Comparison of ENCODE assay signal across 18 mouse cellular contexts in genomic region chr3:28599476-28599875, GRCm38 (mm10).
DNase-seq lines count a peak whose midpoint lies in the region; ATAC-seq and TF ChIP-seq lines count a peak whose summit lies in the region.
"Had no signal": no experiment of that assay in that cellular context is flagged by ENCODE, and none has a peak within 500 bp of the region (broad histone marks: within the 10 kb centered on the region; RNA-seq: fewer than 3 reads in every experiment).

No protein-coding gene starts in this region.

- H3K4me3 ChIP-seq in forebrain, postnatal 0 days (ENCODE audit: low read depth, low read length): no peak overlapping the region
- no peak overlapping the region for H3K4me3 ChIP-seq in forebrain, embryonic 12.5 days (replicated peaks)
- H3K4me3 ChIP-seq in hindbrain, postnatal 0 days (ENCODE audit: low read length): no peak overlapping the region
- H3K4me3 ChIP-seq in hindbrain, embryonic 11.5 days (ENCODE audit: low read depth, low read length): no peak overlapping the region
- H3K4me3 ChIP-seq: forebrain, embryonic 13.5 days; heart, embryonic 15.5 days; hindbrain, embryonic 15.5 days had no signal

- 63% methylated on average over 2 of the region's 2 CpGs for WGBS in forebrain, postnatal 0 days
- 91% methylated on average over 2 of the region's 2 CpGs for WGBS in forebrain, embryonic 12.5 days
- WGBS in hindbrain, postnatal 0 days: 61% methylated on average over 2 of the region's 2 CpGs
- 96% methylated on average over 2 of the region's 2 CpGs for WGBS in hindbrain, embryonic 11.5 days

- no peaks in the 10 kb centered on the region for H3K27me3 ChIP-seq in forebrain, postnatal 0 days (ENCODE audit: insufficient read depth, low read length)
- H3K27me3 ChIP-seq in forebrain, embryonic 12.5 days: no peaks in the 10 kb centered on the region
- no peaks in the 10 kb centered on the region for H3K27me3 ChIP-seq in hindbrain, postnatal 0 days (ENCODE audit: insufficient read depth, low read length)
- H3K27me3 ChIP-seq in hindbrain, embryonic 11.5 days (ENCODE audit: control insufficient read depth, insufficient read depth, low read length): no peaks in the 10 kb centered on the region
- H3K27me3 ChIP-seq: forebrain, embryonic 13.5 days; heart, embryonic 15.5 days; hindbrain, embryonic 15.5 days had no signal

- peaks cover 46% of the 10 kb centered on the region for H3K36me3 ChIP-seq in forebrain, postnatal 0 days (ENCODE audit: insufficient read depth)
- peaks cover 34% of the 10 kb centered on the region for H3K36me3 ChIP-seq in forebrain, embryonic 12.5 days (replicated peaks)
- H3K36me3 ChIP-seq in hindbrain, postnatal 0 days (ENCODE audit: insufficient read depth, low read length): peaks cover 43% of the 10 kb centered on the region
- H3K36me3 ChIP-seq in hindbrain, embryonic 11.5 days (ENCODE audit: control insufficient read depth, insufficient read depth, low read length): no peaks in the 10 kb centered on the region

- no peaks in the 10 kb centered on the region for H3K9me3 ChIP-seq in forebrain, postnatal 0 days (ENCODE audit: low read length)
- H3K9me3 ChIP-seq in forebrain, embryonic 12.5 days: no peaks in the 10 kb centered on the region
- no peaks in the 10 kb centered on the region for H3K9me3 ChIP-seq in hindbrain, postnatal 0 days (ENCODE audit: low read length)
- H3K9me3 ChIP-seq in hindbrain, embryonic 11.5 days (ENCODE audit: control insufficient read depth, low read length): no peaks in the 10 kb centered on the region
- H3K9me3 ChIP-seq: forebrain, embryonic 13.5 days; heart, embryonic 15.5 days; hindbrain, embryonic 15.5 days had no signal

- H3K27ac ChIP-seq in forebrain, postnatal 0 days (ENCODE audit: low read depth, low read length): no peak overlapping the region
- H3K27ac ChIP-seq in forebrain, embryonic 12.5 days: no peak overlapping the region
- no peak overlapping the region for H3K27ac ChIP-seq in hindbrain, postnatal 0 days
- H3K27ac ChIP-seq in hindbrain, embryonic 11.5 days (ENCODE audit: low read depth, low read length): no peak overlapping the region
- H3K27ac ChIP-seq: forebrain, embryonic 13.5 days; heart, embryonic 15.5 days; hindbrain, embryonic 15.5 days had no signal

- no peak overlapping the region for H3K9ac ChIP-seq in forebrain, postnatal 0 days
- no peak overlapping the region for H3K9ac ChIP-seq in forebrain, embryonic 12.5 days
- no peak overlapping the region for H3K9ac ChIP-seq in hindbrain, postnatal 0 days (replicated peaks; ENCODE audit: low read length)
- H3K9ac ChIP-seq in hindbrain, embryonic 11.5 days (ENCODE audit: low read depth, low read length): no peak overlapping the region
- H3K9ac ChIP-seq: forebrain, embryonic 13.5 days; heart, embryonic 15.5 days; hindbrain, embryonic 15.5 days had no signal

- H3K4me2 ChIP-seq in forebrain, postnatal 0 days (ENCODE audit: low read depth): no peak overlapping the region
- H3K4me2 ChIP-seq in forebrain, embryonic 12.5 days: no peak overlapping the region
- H3K4me2 ChIP-seq in hindbrain, postnatal 0 days (ENCODE audit: low read depth, low read length): no peak overlapping the region
- H3K4me2 ChIP-seq in hindbrain, embryonic 11.5 days (replicated peaks; ENCODE audit: low read depth, low read length): no peak overlapping the region
- H3K4me2 ChIP-seq: forebrain, embryonic 13.5 days; heart, embryonic 11.5 days; heart, embryonic 15.5 days; hindbrain, embryonic 15.5 days had no signal

- no peaks in the 10 kb centered on the region for H3K4me1 ChIP-seq in forebrain, postnatal 0 days (ENCODE audit: insufficient read depth)
- no peaks in the 10 kb centered on the region for H3K4me1 ChIP-seq in forebrain, embryonic 12.5 days
- H3K4me1 ChIP-seq in hindbrain, postnatal 0 days (ENCODE audit: insufficient read depth, low read length): no peaks in the 10 kb centered on the region
- no peaks in the 10 kb centered on the region for H3K4me1 ChIP-seq in hindbrain, embryonic 11.5 days (replicated peaks; ENCODE audit: control insufficient read depth, insufficient read depth, low read length)
- H3K4me1 ChIP-seq: heart, embryonic 15.5 days; hindbrain, embryonic 15.5 days had no signal

- ATAC-seq in forebrain, postnatal 0 days: peak; percentile 47; the same call in 1 of the 2 replicates
- ATAC-seq in forebrain, embryonic 12.5 days (ENCODE audit: low FRiP score): no peak
- ATAC-seq in hindbrain, postnatal 0 days: no peak; the same call in 1 of the 2 replicates
- no peak for ATAC-seq in hindbrain, embryonic 11.5 days (ENCODE audit: low FRiP score)
- ATAC-seq: forebrain, embryonic 13.5 days had no signal

- no peak for TF ChIP-seq CTCF in forebrain, postnatal 0 days (IDR thresholded peaks at IDR 0.05; ENCODE audit: low read depth)
- no peak for TF ChIP-seq CTCF in hindbrain, postnatal 0 days (IDR thresholded peaks at IDR 0.05; ENCODE audit: low read depth)

- no peak for DNase-seq in forebrain, postnatal 0 days
- DNase-seq in hindbrain, postnatal 0 days (ENCODE audit: low spot score): peak; percentile 30
- DNase-seq in hindbrain, embryonic 11.5 days (ENCODE audit: low spot score): no peak
- DNase-seq in Muller cell, postnatal 12 days (ENCODE audit: inconsistent ontology term): peak; percentile 81
- peak; percentile 55 for DNase-seq in brain, adult 2 months (ENCODE audit: low read depth, low spot score)
- no peak for DNase-seq in kidney, adult 8-10 months
- DNase-seq: adrenal gland, postnatal 10 days; cerebellum, adult 18-20 months; cerebellum, postnatal 10 days; gastrocnemius, postnatal 36 days; heart, adult 18-20 months; heart, postnatal 14 days; kidney, adult 11 months had no signal

Comparison
In these comparisons a context has a peak if more than half of its experiments do, and no peak if none do; other contexts are left out.
1. DNase-seq: peak in hindbrain, postnatal 0 days (single experiment), Muller cell, postnatal 12 days (single experiment) and brain, adult 2 months (single experiment); none in forebrain, postnatal 0 days (single experiment), hindbrain, embryonic 11.5 days (single experiment) and kidney, adult 8-10 months (0 of 2).